Mouse (Mus musculus): ENCODE measurements around the gene Zfp760. TPM values are rescaled to one million over a fixed set of nuclear protein-coding genes. Genes with fewer than 3 reads are reported as not detected.

Zfp760 gene
- polyA plus RNA-seq, 1 experiment from 2014 or later, result 22.5 TPM

Other genes with a start within 250 kb of the Zfp760 start
- gene Zfp53, start 218.7 kb upstream of the Zfp760 start, polyA plus RNA-seq (2014; fragmentation: Nextera tagmentation; extraction: Ambion mirVana), result 8.7 and 10.1 TPM in 2 replicates
- gene Zfp52, start 172.2 kb upstream of the Zfp760 start, polyA plus RNA-seq (2014; fragmentation: Nextera tagmentation; extraction: Ambion mirVana), result 1.3 and 1.5 TPM in 2 replicates
- 19.7 and 20.4 TPM in 2 replicates for gene Zfp948, start 140.7 kb upstream of the Zfp760 start, polyA plus RNA-seq (2014; fragmentation: Nextera tagmentation; extraction: Ambion mirVana)
- 7.2 and 10.5 TPM in 2 replicates for gene Zfp983, start 57.1 kb upstream of the Zfp760 start, polyA plus RNA-seq (2014; fragmentation: Nextera tagmentation; extraction: Ambion mirVana)
- 16.5 and 19.5 TPM in 2 replicates for gene Gm10226, start 15.9 kb upstream of the Zfp760 start, polyA plus RNA-seq (2014; fragmentation: Nextera tagmentation; extraction: Ambion mirVana)
- gene Zfp229, start 23.1 kb downstream of the Zfp760 start, polyA plus RNA-seq (2014; fragmentation: Nextera tagmentation; extraction: Ambion mirVana), result 7.3 and 7.8 TPM in 2 replicates
- gene Zfp820, start 138.0 kb downstream of the Zfp760 start, polyA plus RNA-seq (2014; fragmentation: Nextera tagmentation; extraction: Ambion mirVana), result 5.9 and 6.1 TPM in 2 replicates
- gene Zfp995, start 202.2 kb downstream of the Zfp760 start, polyA plus RNA-seq (2014; fragmentation: Nextera tagmentation; extraction: Ambion mirVana), result 6.3 and 6.7 TPM in 2 replicates

All from neural tube, embryonic 11.5 days (tissue).